Comparison of ENCODE assay signal across 13 mouse cellular contexts in the genomic region with DNA sequence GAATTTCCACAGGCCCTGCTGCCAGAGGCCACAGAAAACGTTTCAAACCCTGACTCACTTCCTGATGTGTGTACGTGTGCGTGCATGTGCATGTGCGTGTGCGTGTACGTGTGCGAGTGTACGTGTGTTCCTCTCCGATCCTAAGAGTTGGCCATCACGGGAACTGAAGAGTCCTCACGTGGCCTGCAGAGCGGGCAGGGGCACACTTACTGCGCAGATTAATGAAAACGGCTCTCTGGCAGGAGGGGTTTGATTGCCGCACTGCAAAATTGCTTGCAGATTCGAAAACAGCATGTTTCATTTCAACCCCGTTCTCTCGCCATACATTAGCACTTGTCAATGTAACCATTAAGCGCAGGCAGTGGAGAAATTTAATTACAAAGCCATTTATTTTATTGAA.
DNase-seq lines count a peak whose midpoint lies in the region; ATAC-seq and TF ChIP-seq lines count a peak whose summit lies in the region.
"Had no signal": no experiment of that assay in that cellular context is flagged by ENCODE, and none has a peak within 500 bp of the region (broad histone marks: within the 10 kb centered on the region; RNA-seq: fewer than 3 reads in every experiment).

No protein-coding gene starts in this region.

- DNase-seq in hindbrain, embryonic 14.5 days (ENCODE audit: low spot score): no peak
- DNase-seq in hindbrain, embryonic 10.5 days (ENCODE audit: low spot score): no peak
- DNase-seq in hindbrain, postnatal 0 days (ENCODE audit: low spot score): peak; percentile 35
- no peak for DNase-seq in kidney, adult 18-20 months
- DNase-seq: cerebellum, postnatal 25 days; liver; thymus, adult 18-20 months had no signal

- no peak overlapping the region for H3K4me3 ChIP-seq in hindbrain, embryonic 14.5 days (replicated peaks; ENCODE audit: low read length)
- H3K4me3 ChIP-seq in hindbrain, embryonic 10.5 days: no peak overlapping the region
- peak overlapping the region; percentile 20; the same call in 1 of the 2 replicates for H3K4me3 ChIP-seq in embryonic facial prominence, embryonic 13.5 days
- H3K4me3 ChIP-seq in hindbrain, postnatal 0 days (ENCODE audit: low read length): no peak overlapping the region
- no peak overlapping the region for H3K4me3 ChIP-seq in neural tube, embryonic 15.5 days (replicated peaks)
- H3K4me3 ChIP-seq: lung, embryonic 15.5 days; midbrain, embryonic 15.5 days had no signal

- no peak overlapping the region for H3K9ac ChIP-seq in hindbrain, embryonic 14.5 days
- peak overlapping the region; percentile 51; the same call in 1 of the 2 replicates for H3K9ac ChIP-seq in embryonic facial prominence, embryonic 13.5 days
- no peak overlapping the region for H3K9ac ChIP-seq in hindbrain, postnatal 0 days (replicated peaks; ENCODE audit: low read length)
- no peak overlapping the region for H3K9ac ChIP-seq in neural tube, embryonic 15.5 days (replicated peaks)
- H3K9ac ChIP-seq: lung, embryonic 15.5 days; midbrain, embryonic 15.5 days had no signal

- no peaks in the 10 kb centered on the region for H3K9me3 ChIP-seq in hindbrain, embryonic 14.5 days (ENCODE audit: control insufficient read depth, low read length)
- H3K9me3 ChIP-seq in hindbrain, embryonic 10.5 days: no peaks in the 10 kb centered on the region
- no peaks in the 10 kb centered on the region; the same call in 1 of the 2 replicates for H3K9me3 ChIP-seq in embryonic facial prominence, embryonic 13.5 days
- no peaks in the 10 kb centered on the region for H3K9me3 ChIP-seq in hindbrain, postnatal 0 days (ENCODE audit: low read length)
- no peaks in the 10 kb centered on the region for H3K9me3 ChIP-seq in neural tube, embryonic 15.5 days (replicated peaks)
- H3K9me3 ChIP-seq: lung, embryonic 15.5 days; midbrain, embryonic 15.5 days had no signal

- H3K36me3 ChIP-seq in hindbrain, embryonic 14.5 days (replicated peaks; ENCODE audit: control insufficient read depth, insufficient read depth): no peaks in the 10 kb centered on the region
- H3K36me3 ChIP-seq in hindbrain, embryonic 10.5 days: no peaks in the 10 kb centered on the region
- H3K36me3 ChIP-seq in embryonic facial prominence, embryonic 13.5 days: no peaks in the 10 kb centered on the region
- no peaks in the 10 kb centered on the region for H3K36me3 ChIP-seq in hindbrain, postnatal 0 days (ENCODE audit: insufficient read depth, low read length)
- no peaks in the 10 kb centered on the region for H3K36me3 ChIP-seq in neural tube, embryonic 15.5 days
- H3K36me3 ChIP-seq: lung, embryonic 15.5 days; midbrain, embryonic 15.5 days had no signal

- WGBS in hindbrain, embryonic 14.5 days: 63% methylated on average over 19 of the region's 19 CpGs
- 87% methylated on average over 19 of the region's 19 CpGs for WGBS in hindbrain, embryonic 10.5 days
- WGBS in embryonic facial prominence, embryonic 13.5 days: 38% methylated on average over 19 of the region's 19 CpGs
- 71% methylated on average over 19 of the region's 19 CpGs for WGBS in hindbrain, postnatal 0 days
- 38% methylated on average over 19 of the region's 19 CpGs for WGBS in neural tube, embryonic 15.5 days

- H3K27me3 ChIP-seq in hindbrain, embryonic 14.5 days (ENCODE audit: control insufficient read depth, insufficient read depth, low read length): no peaks in the 10 kb centered on the region
- H3K27me3 ChIP-seq in hindbrain, embryonic 10.5 days (ENCODE audit: insufficient read depth, poor library complexity, severe bottlenecking): no peaks in the 10 kb centered on the region
- no peaks in the 10 kb centered on the region for H3K27me3 ChIP-seq in embryonic facial prominence, embryonic 13.5 days
- H3K27me3 ChIP-seq in hindbrain, postnatal 0 days (ENCODE audit: insufficient read depth, low read length): no peaks in the 10 kb centered on the region
- H3K27me3 ChIP-seq in neural tube, embryonic 15.5 days (replicated peaks): no peaks in the 10 kb centered on the region
- H3K27me3 ChIP-seq: lung, embryonic 15.5 days had no signal

- peak overlapping the region; percentile 45; the same call in 1 of the 2 replicates for H3K27ac ChIP-seq in hindbrain, embryonic 14.5 days
- H3K27ac ChIP-seq in hindbrain, embryonic 10.5 days: no peak overlapping the region
- H3K27ac ChIP-seq in embryonic facial prominence, embryonic 13.5 days: peak overlapping the region; percentile 64; the same call in 1 of the 2 replicates
- H3K27ac ChIP-seq in hindbrain, postnatal 0 days: no peak overlapping the region
- peak overlapping the region; percentile 56 for H3K27ac ChIP-seq in neural tube, embryonic 15.5 days (replicated peaks)
- H3K27ac ChIP-seq: lung, embryonic 15.5 days; midbrain, embryonic 15.5 days had no signal

- no peak for TF ChIP-seq CTCF in hindbrain, postnatal 0 days (IDR thresholded peaks at IDR 0.05; ENCODE audit: low read depth)

- 0 out of 2 replicates have a peak, but pooled peaks cover 3% of the 10 kb centered on the region for H3K4me1 ChIP-seq in hindbrain, embryonic 14.5 days (replicated peaks; ENCODE audit: control insufficient read depth, insufficient read depth, low read length)
- H3K4me1 ChIP-seq in hindbrain, embryonic 10.5 days (replicated peaks): peaks cover 1% of the 10 kb centered on the region; the same call in 1 of the 2 replicates
- H3K4me1 ChIP-seq in embryonic facial prominence, embryonic 13.5 days: peaks cover 23% of the 10 kb centered on the region
- H3K4me1 ChIP-seq in hindbrain, postnatal 0 days (ENCODE audit: insufficient read depth, low read length): no peaks in the 10 kb centered on the region
- H3K4me1 ChIP-seq in neural tube, embryonic 15.5 days: peaks cover 21% of the 10 kb centered on the region
- H3K4me1 ChIP-seq: lung, embryonic 15.5 days; midbrain, embryonic 15.5 days had no signal

- peak overlapping the region; percentile 21 for H3K4me2 ChIP-seq in hindbrain, embryonic 14.5 days (replicated peaks)
- H3K4me2 ChIP-seq in embryonic facial prominence, embryonic 13.5 days: peak overlapping the region; percentile 50
- no peak overlapping the region for H3K4me2 ChIP-seq in hindbrain, postnatal 0 days (ENCODE audit: low read depth, low read length)
- peak overlapping the region; percentile 43 for H3K4me2 ChIP-seq in neural tube, embryonic 15.5 days
- H3K4me2 ChIP-seq: lung, embryonic 15.5 days; midbrain, embryonic 15.5 days had no signal

- ATAC-seq in hindbrain, embryonic 14.5 days (ENCODE audit: low FRiP score): peak; percentile 62
- no peak for ATAC-seq in embryonic facial prominence, embryonic 13.5 days (ENCODE audit: insufficient number of reproducible peaks, insufficient read depth, low FRiP score, low TSS enrichment, low read depth)
- peak; percentile 53; the same call in 1 of the 2 replicates for ATAC-seq in hindbrain, postnatal 0 days
- peak; percentile 67 for ATAC-seq in neural tube, embryonic 15.5 days (ENCODE audit: low FRiP score)
- no peak for ATAC-seq in cerebellum, adult (ENCODE audit: insufficient number of reproducible peaks, low FRiP score, low TSS enrichment)
- ATAC-seq: inflammation-experienced regulatory T-cells, adult 6 months; midbrain, embryonic 15.5 days had no signal

Comparison
In these comparisons a context has a peak if more than half of its experiments do, and no peak if none do; other contexts are left out.
1. H3K27ac ChIP-seq: peak in hindbrain, embryonic 14.5 days (single experiment), embryonic facial prominence, embryonic 13.5 days (single experiment) and neural tube, embryonic 15.5 days (single experiment); none in hindbrain, embryonic 10.5 days (single experiment) and hindbrain, postnatal 0 days (single experiment).
2. ATAC-seq: peak in hindbrain, embryonic 14.5 days (single experiment), hindbrain, postnatal 0 days (single experiment) and neural tube, embryonic 15.5 days (single experiment); none in embryonic facial prominence, embryonic 13.5 days (single experiment) and cerebellum, adult (single experiment).